Mouse (Mus musculus): ENCODE data around the gene Sgk2.
"Not testable (repeated sequence)": the region's sequence is repeated elsewhere in the genome, so short reads cannot be mapped to it uniquely, and the experiment has no call there.

The Sgk2 gene

DNA sequence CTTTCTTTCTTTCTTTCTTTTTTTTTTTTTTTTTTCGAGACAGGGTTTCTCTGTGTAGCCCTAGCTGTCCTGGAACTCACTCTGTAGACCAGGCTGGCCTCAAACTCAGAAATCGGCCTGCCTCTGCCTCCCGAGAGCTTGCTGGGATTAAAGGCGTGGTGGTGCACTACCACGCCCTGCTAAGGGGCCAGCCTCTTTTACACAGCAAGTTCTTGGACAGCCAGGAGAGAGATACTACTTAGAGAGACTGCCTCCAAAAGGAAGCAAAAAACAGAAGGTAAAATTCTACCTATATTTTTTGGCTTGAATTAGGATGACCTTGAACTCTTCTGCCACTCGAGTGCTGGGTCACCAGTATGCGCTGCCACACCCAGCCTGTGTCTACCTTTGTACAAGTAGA is 71.9 kb downstream of the Sgk2 start:
- DNase-seq (ENCODE audit: low read depth) = not testable (repeated sequence)

DNA sequence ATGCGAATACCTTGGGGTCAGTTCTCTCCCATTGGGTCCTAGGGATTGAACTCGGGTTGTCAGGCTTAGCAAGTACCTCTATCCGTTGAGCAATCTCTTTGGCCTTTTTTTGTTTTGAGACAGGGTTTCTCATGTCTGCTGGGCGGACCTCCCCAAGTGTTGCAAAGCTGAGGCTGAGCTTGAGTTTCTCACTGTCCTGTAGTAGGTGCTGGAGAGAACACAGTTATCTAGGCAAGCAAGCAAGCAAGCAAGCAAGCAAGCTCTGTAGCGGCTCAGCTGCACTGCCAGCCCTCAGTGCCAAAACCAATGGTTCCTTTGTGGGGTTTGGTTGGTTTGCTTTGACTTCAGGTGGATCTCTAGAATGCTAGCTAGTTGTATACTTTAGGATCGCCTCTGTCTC is 73.5 kb downstream of the Sgk2 start:
- DNase-seq (ENCODE audit: low read depth) = peak; percentile 9

DNA sequence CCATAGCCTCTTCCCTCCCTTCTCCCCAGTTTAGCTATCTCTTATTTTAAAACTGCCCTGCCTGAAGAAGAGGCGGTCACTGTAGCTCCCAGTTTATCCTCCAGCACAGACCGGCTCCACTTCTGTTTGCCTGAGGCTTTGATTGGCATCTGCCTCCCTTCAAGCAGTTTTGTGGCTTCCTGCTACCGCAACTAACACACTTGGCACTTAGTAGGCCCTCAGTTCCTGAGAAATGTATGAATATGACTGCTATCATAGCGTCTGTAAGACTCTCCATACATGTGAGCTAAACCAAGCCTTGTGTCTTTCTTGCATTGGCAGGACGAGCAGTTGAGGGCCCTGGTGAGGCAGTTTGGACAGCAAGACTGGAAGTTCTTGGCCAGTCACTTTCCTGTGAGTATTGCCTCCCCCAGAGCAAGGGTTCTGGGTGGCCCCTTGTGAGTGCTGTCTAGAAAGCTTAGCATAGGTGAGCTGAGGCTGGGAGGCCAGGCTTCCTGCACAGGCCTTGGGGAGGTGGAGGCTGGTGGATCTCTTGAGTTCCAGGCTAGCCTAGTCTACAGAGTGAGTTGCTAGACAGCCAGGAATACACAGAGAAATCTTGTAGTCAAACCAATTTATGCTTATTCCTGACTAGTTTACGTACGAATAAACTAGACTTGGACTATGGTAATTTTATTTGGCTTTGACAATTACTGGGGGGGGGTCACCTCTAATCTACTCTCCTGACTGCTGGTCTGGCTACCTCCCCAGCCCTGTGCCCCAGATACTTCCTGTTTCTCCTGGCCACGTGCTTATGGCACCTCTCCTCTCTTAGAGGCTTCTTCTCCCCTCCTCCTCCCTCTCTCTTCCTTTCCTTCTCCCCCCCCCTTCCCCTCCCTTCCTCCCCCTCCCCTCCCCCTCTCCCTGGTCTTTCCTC is 74.3 kb downstream of the Sgk2 start:
- DNase-seq (ENCODE audit: low read depth) = no peak

DNA sequence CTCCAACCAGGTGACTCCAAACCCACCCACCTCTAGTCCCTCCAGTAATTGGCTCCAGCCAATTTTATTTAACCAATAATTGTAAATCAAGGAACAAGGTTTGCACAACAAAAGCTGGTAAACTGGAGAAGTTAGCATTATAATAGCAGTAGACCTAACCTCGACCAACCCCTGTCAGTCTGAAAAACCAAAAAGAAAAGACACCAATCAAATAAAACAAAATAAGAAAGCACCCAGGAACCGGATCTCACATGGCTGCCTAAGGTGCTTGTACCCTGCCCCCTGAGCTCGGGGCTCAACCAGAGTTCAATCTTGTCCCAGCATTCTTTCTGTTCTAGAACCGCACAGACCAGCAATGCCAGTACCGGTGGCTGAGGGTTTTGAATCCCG is 75.0 kb downstream of the Sgk2 start:
- no peak for DNase-seq (ENCODE audit: low read depth)

All from NIH3T3 (cell line).